Mouse (Mus musculus): ENCODE data around the gene Tmem223. TPM values are rescaled to one million over a fixed set of nuclear protein-coding genes. Genes with fewer than 3 reads are reported as not detected.
A peak's percentile ranks its signal among the peaks of the same experiment; 100 is the strongest.

Tmem223 gene
- polyA plus RNA-seq (2012; rRNA removed): 188 and 217 TPM in 2 replicates

GRCm38 (mm10) chr19:8770567-8771270 lies at the start of gene Tmem223:
Gene Tmem223 (plus strand): TSS chr19:8770996.
- Histone ChIP-seq H3K4me1 (ENCODE audit: control insufficient read depth, insufficient read depth, low read length) (peaks cover 19% of the 10 kb centered on the region), H3K4me3 (replicated peaks; ENCODE audit: extremely low read depth, low read depth, low read length) (peak within 1 kb of the TSS; percentile 97)
- peak; percentile 80 for DNase-seq
- TF ChIP-seq POLR2A (IDR thresholded peaks at IDR 0.05; ENCODE audit: borderline replicate concordance, extremely low read depth, low read depth, low read length): peak; percentile 96
- TF ChIP-seq CTCF (IDR thresholded peaks at IDR 0.05; ENCODE audit: insufficient read depth, low read length): no peak
- 12% methylated on average over 29 of the region's 29 CpGs for WGBS

- WGBS: 33% methylated on average over 1 of the region's 1 CpGs
- TF ChIP-seq CTCF (IDR thresholded peaks at IDR 0.05; ENCODE audit: insufficient read depth, low read length) (no peak), POLR2A (IDR thresholded peaks at IDR 0.05; ENCODE audit: borderline replicate concordance, extremely low read depth, low read depth, low read length) (no peak)
- DNase-seq: no peak
- Histone ChIP-seq H3K4me1 (ENCODE audit: control insufficient read depth, insufficient read depth, low read length) (no peaks in the 10 kb centered on the region; the same call in none of the 2 replicates), H3K4me3 (replicated peaks; ENCODE audit: extremely low read depth, low read depth, low read length) (no peak overlapping the region)
Observed at GRCm38 (mm10) chr19:8721378-8721777, 49.4 kb upstream of the Tmem223 start.

- WGBS: 51% methylated on average over 4 of the region's 4 CpGs
- Histone ChIP-seq H3K4me1 (ENCODE audit: control insufficient read depth, insufficient read depth, low read length) (no peaks in the 10 kb centered on the region; the same call in none of the 2 replicates), H3K4me3 (replicated peaks; ENCODE audit: extremely low read depth, low read depth, low read length) (no peak overlapping the region)
- no peak for DNase-seq
- TF ChIP-seq CTCF (IDR thresholded peaks at IDR 0.05; ENCODE audit: insufficient read depth, low read length): no peak
- TF ChIP-seq POLR2A (IDR thresholded peaks at IDR 0.05; ENCODE audit: borderline replicate concordance, extremely low read depth, low read depth, low read length): no peak
Observed at GRCm38 (mm10) chr19:8722021-8722420, 48.8 kb upstream of the Tmem223 start.

- no peak for DNase-seq
- TF ChIP-seq POLR2A (IDR thresholded peaks at IDR 0.05; ENCODE audit: borderline replicate concordance, extremely low read depth, low read depth, low read length) (no peak), CTCF (IDR thresholded peaks at IDR 0.05; ENCODE audit: insufficient read depth, low read length) (no peak)
- 0% methylated on average over 5 of the region's 5 CpGs for WGBS
- peak overlapping the region; percentile 100 for H3K4me3 ChIP-seq (replicated peaks; ENCODE audit: extremely low read depth, low read depth, low read length)
- H3K4me1 ChIP-seq (ENCODE audit: control insufficient read depth, insufficient read depth, low read length): no peaks in the 10 kb centered on the region; the same call in none of the 2 replicates
Observed at GRCm38 (mm10) chr19:8722559-8722906, 48.3 kb upstream of the Tmem223 start.

GRCm38 (mm10) chr19:8722907-8723573 lies 47.8 kb upstream of the Tmem223 start, which contains the start of gene Slc3a2:
Gene Slc3a2 (minus strand): TSS chr19:8723369.
- peak within 1 kb of the TSS; percentile 100 for H3K4me3 ChIP-seq (replicated peaks; ENCODE audit: extremely low read depth, low read depth, low read length)
- H3K4me1 ChIP-seq (ENCODE audit: control insufficient read depth, insufficient read depth, low read length): no peaks in the 10 kb centered on the region; the same call in none of the 2 replicates
- DNase-seq: peak; percentile 93
- WGBS: under 1% methylated on average over 50 of the region's 50 CpGs
- no peak for TF ChIP-seq CTCF (IDR thresholded peaks at IDR 0.05; ENCODE audit: insufficient read depth, low read length)
- TF ChIP-seq POLR2A (IDR thresholded peaks at IDR 0.05; ENCODE audit: borderline replicate concordance, extremely low read depth, low read depth, low read length): peak; percentile 88; the same call in 1 of the 2 replicates

- no peak for DNase-seq
- Histone ChIP-seq H3K4me3 (replicated peaks; ENCODE audit: extremely low read depth, low read depth, low read length) (peak overlapping the region; percentile 80), H3K4me1 (ENCODE audit: control insufficient read depth, insufficient read depth, low read length) (no peaks in the 10 kb centered on the region; the same call in none of the 2 replicates)
- no peak for TF ChIP-seq CTCF (IDR thresholded peaks at IDR 0.05; ENCODE audit: insufficient read depth, low read length)
- no peak for TF ChIP-seq POLR2A (IDR thresholded peaks at IDR 0.05; ENCODE audit: borderline replicate concordance, extremely low read depth, low read depth, low read length)
- WGBS: 1% methylated on average over 20 of the region's 20 CpGs
Observed at GRCm38 (mm10) chr19:8723574-8724346, 47.0 kb upstream of the Tmem223 start.

GRCm38 (mm10) chr19:8724392-8724791 lies 46.4 kb upstream of the Tmem223 start:
- DNase-seq: no peak
- WGBS: 8% methylated on average over 2 of the region's 2 CpGs
- H3K4me1 ChIP-seq (ENCODE audit: control insufficient read depth, insufficient read depth, low read length): no peaks in the 10 kb centered on the region; the same call in none of the 2 replicates
- H3K4me3 ChIP-seq (replicated peaks; ENCODE audit: extremely low read depth, low read depth, low read length): peak overlapping the region; percentile 38
- no peak for TF ChIP-seq POLR2A (IDR thresholded peaks at IDR 0.05; ENCODE audit: borderline replicate concordance, extremely low read depth, low read depth, low read length)
- no peak for TF ChIP-seq CTCF (IDR thresholded peaks at IDR 0.05; ENCODE audit: insufficient read depth, low read length)

- DNase-seq: no peak
- no peaks in the 10 kb centered on the region; the same call in none of the 2 replicates for H3K4me1 ChIP-seq (ENCODE audit: control insufficient read depth, insufficient read depth, low read length)
- no peak overlapping the region for H3K4me3 ChIP-seq (replicated peaks; ENCODE audit: extremely low read depth, low read depth, low read length)
- TF ChIP-seq POLR2A (IDR thresholded peaks at IDR 0.05; ENCODE audit: borderline replicate concordance, extremely low read depth, low read depth, low read length) (no peak), CTCF (IDR thresholded peaks at IDR 0.05; ENCODE audit: insufficient read depth, low read length) (no peak)
- WGBS: 48% methylated on average over 4 of the region's 4 CpGs
Observed at GRCm38 (mm10) chr19:8725081-8725613, 45.6 kb upstream of the Tmem223 start.
